Mouse (Mus musculus): ENCODE data around the gene Adtrp. TPM values are rescaled to one million over a fixed set of nuclear protein-coding genes. Genes with fewer than 3 reads are reported as not detected.

Gene Adtrp
- polyA plus RNA-seq, 2 experiments = 3.9 to 9.3 TPM

GRCm38 (mm10) chr13:41867533-41867932 is 20.0 kb upstream of the Adtrp start:
- no peak for ATAC-seq (ENCODE audit: low FRiP score, low read depth)
- no peak for TF ChIP-seq POLR2A (IDR thresholded peaks at IDR 0.05; ENCODE audit: borderline replicate concordance, extremely low read depth, insufficient read depth, insufficient read length)
- Histone ChIP-seq H3K4me2 (replicated peaks; ENCODE audit: low read depth, low read length, severe bottlenecking) (no peak overlapping the region), H3K4me3 (replicated peaks; ENCODE audit: low read length) (no peak overlapping the region), H3K9ac (ENCODE audit: low read depth, low read length, severe bottlenecking) (no peak overlapping the region), H3K9me3 (ENCODE audit: control insufficient read depth, low read length) (no peaks in the 10 kb centered on the region), H3K27me3 (ENCODE audit: control insufficient read depth, insufficient read depth, low read length) (no peaks in the 10 kb centered on the region), H3K36me3 (ENCODE audit: control insufficient read depth, insufficient read depth, low read length) (no peaks in the 10 kb centered on the region), H3K27ac (replicated peaks; ENCODE audit: low read depth, low read length) (no peak overlapping the region), H3K4me1 (ENCODE audit: control insufficient read depth, insufficient read depth, low read length) (peaks cover 9% of the 10 kb centered on the region)
- no peak for DNase-seq (ENCODE audit: low spot score)
- WGBS = 70% methylated on average over 2 of the region's 2 CpGs

- Histone ChIP-seq H3K36me3 (ENCODE audit: control insufficient read depth, insufficient read depth, low read length) (no peaks in the 10 kb centered on the region), H3K4me1 (ENCODE audit: control insufficient read depth, insufficient read depth, low read length) (no peaks in the 10 kb centered on the region; the same call in 1 of the 2 replicates), H3K4me2 (replicated peaks; ENCODE audit: low read depth, low read length, severe bottlenecking) (no peak overlapping the region), H3K27me3 (ENCODE audit: control insufficient read depth, insufficient read depth, low read length) (no peaks in the 10 kb centered on the region), H3K9me3 (ENCODE audit: control insufficient read depth, low read length) (no peaks in the 10 kb centered on the region; the same call in 1 of the 2 replicates), H3K9ac (ENCODE audit: low read depth, low read length, severe bottlenecking) (no peak overlapping the region), H3K4me3 (replicated peaks; ENCODE audit: low read length) (no peak overlapping the region), H3K27ac (replicated peaks; ENCODE audit: low read depth, low read length) (no peak overlapping the region)
- DNase-seq (ENCODE audit: low spot score) (no peak), ATAC-seq (ENCODE audit: low FRiP score, low read depth) (no peak)
- TF ChIP-seq POLR2A (IDR thresholded peaks at IDR 0.05; ENCODE audit: borderline replicate concordance, extremely low read depth, insufficient read depth, insufficient read length) = no peak
- 80% methylated on average over 6 of the region's 6 CpGs for WGBS
Observed at GRCm38 (mm10) chr13:41865575-41865974, 18.1 kb upstream of the Adtrp start.

- Histone ChIP-seq H3K27ac (replicated peaks; ENCODE audit: low read depth, low read length) (no peak overlapping the region), H3K9ac (ENCODE audit: low read depth, low read length, severe bottlenecking) (no peak overlapping the region), H3K9me3 (ENCODE audit: control insufficient read depth, low read length) (no peaks in the 10 kb centered on the region; the same call in 1 of the 2 replicates), H3K36me3 (ENCODE audit: control insufficient read depth, insufficient read depth, low read length) (no peaks in the 10 kb centered on the region), H3K27me3 (ENCODE audit: control insufficient read depth, insufficient read depth, low read length) (no peaks in the 10 kb centered on the region), H3K4me1 (ENCODE audit: control insufficient read depth, insufficient read depth, low read length) (no peaks in the 10 kb centered on the region; the same call in 1 of the 2 replicates), H3K4me3 (replicated peaks; ENCODE audit: low read length) (no peak overlapping the region), H3K4me2 (replicated peaks; ENCODE audit: low read depth, low read length, severe bottlenecking) (no peak overlapping the region)
- TF ChIP-seq POLR2A (IDR thresholded peaks at IDR 0.05; ENCODE audit: borderline replicate concordance, extremely low read depth, insufficient read depth, insufficient read length) = no peak
- 73% methylated on average over 5 of the region's 5 CpGs for WGBS
- ATAC-seq (ENCODE audit: low FRiP score, low read depth) (no peak), DNase-seq (ENCODE audit: low spot score) (no peak)
Observed at GRCm38 (mm10) chr13:41865071-41865470, 17.6 kb upstream of the Adtrp start.

GRCm38 (mm10) chr13:41860603-41861405 is 13.3 kb upstream of the Adtrp start:
- Histone ChIP-seq H3K4me3 (replicated peaks; ENCODE audit: low read length) (no peak overlapping the region), H3K27me3 (ENCODE audit: control insufficient read depth, insufficient read depth, low read length) (no peaks in the 10 kb centered on the region), H3K9me3 (ENCODE audit: control insufficient read depth, low read length) (no peaks in the 10 kb centered on the region; the same call in 1 of the 2 replicates), H3K27ac (replicated peaks; ENCODE audit: low read depth, low read length) (no peak overlapping the region), H3K4me2 (replicated peaks; ENCODE audit: low read depth, low read length, severe bottlenecking) (no peak overlapping the region), H3K4me1 (ENCODE audit: control insufficient read depth, insufficient read depth, low read length) (peaks cover 3% of the 10 kb centered on the region; the same call in 1 of the 2 replicates), H3K36me3 (ENCODE audit: control insufficient read depth, insufficient read depth, low read length) (no peaks in the 10 kb centered on the region), H3K9ac (ENCODE audit: low read depth, low read length, severe bottlenecking) (no peak overlapping the region)
- TF ChIP-seq POLR2A (IDR thresholded peaks at IDR 0.05; ENCODE audit: borderline replicate concordance, extremely low read depth, insufficient read depth, insufficient read length) = no peak
- ATAC-seq (ENCODE audit: low FRiP score, low read depth) (no peak), DNase-seq (ENCODE audit: low spot score) (no peak)
- WGBS = 77% methylated on average over 15 of the region's 15 CpGs

- DNase-seq (ENCODE audit: low spot score) = no peak
- no peak overlapping the region for H3K27ac ChIP-seq (replicated peaks; ENCODE audit: low read depth, low read length)
- no peak overlapping the region for H3K4me3 ChIP-seq (replicated peaks; ENCODE audit: low read length)
- TF ChIP-seq POLR2A (IDR thresholded peaks at IDR 0.05; ENCODE audit: borderline replicate concordance, extremely low read depth, insufficient read depth, insufficient read length) = no peak
- no peak overlapping the region for H3K9ac ChIP-seq (ENCODE audit: low read depth, low read length, severe bottlenecking)
- no peak overlapping the region for H3K4me2 ChIP-seq (replicated peaks; ENCODE audit: low read depth, low read length, severe bottlenecking)
- ATAC-seq (ENCODE audit: low FRiP score, low read depth) = no peak
- 86% methylated on average over 13 of the region's 13 CpGs for WGBS
- no peaks in the 10 kb centered on the region for H3K27me3 ChIP-seq (ENCODE audit: control insufficient read depth, insufficient read depth, low read length)
- 0 out of 2 replicates have a peak, but pooled peaks cover 3% of the 10 kb centered on the region for H3K4me1 ChIP-seq (ENCODE audit: control insufficient read depth, insufficient read depth, low read length)
- no peaks in the 10 kb centered on the region; the same call in 1 of the 2 replicates for H3K9me3 ChIP-seq (ENCODE audit: control insufficient read depth, low read length)
- no peaks in the 10 kb centered on the region for H3K36me3 ChIP-seq (ENCODE audit: control insufficient read depth, insufficient read depth, low read length)
Observed at GRCm38 (mm10) chr13:41855206-41856185, 8.0 kb upstream of the Adtrp start.

All from limb, embryonic 14.5 days (tissue).